Mouse (Mus musculus) frontal cortex, adult 2 months (tissue): ENCODE measurements around the gene Usp47. TPM values are rescaled to one million over a fixed set of nuclear protein-coding genes. Genes with fewer than 3 reads are reported as not detected.
A peak's percentile ranks its signal among the peaks of the same experiment; 100 is the strongest.

Experiments used
- DNase-seq, 2 experiments: peaks; one replicate each; pipeline ENCODE4 v3.0.0; 2022; ENCODE audit warnings: low spot score in 1 of 2; ENCODE audit errors: extremely low spot score in 1 of 2
- polyA plus RNA-seq: library from polyadenylated mRNA; depleted of rRNA; stranded (reverse); fragments of >200 nt; gene quantifications from 2 replicates; pipeline ENCODE4 v1.2.3, GENCODE M21; 2012; rRNA removed

Usp47 gene
- polyA plus RNA-seq, 1 experiment, result 40.0 TPM

DNA sequence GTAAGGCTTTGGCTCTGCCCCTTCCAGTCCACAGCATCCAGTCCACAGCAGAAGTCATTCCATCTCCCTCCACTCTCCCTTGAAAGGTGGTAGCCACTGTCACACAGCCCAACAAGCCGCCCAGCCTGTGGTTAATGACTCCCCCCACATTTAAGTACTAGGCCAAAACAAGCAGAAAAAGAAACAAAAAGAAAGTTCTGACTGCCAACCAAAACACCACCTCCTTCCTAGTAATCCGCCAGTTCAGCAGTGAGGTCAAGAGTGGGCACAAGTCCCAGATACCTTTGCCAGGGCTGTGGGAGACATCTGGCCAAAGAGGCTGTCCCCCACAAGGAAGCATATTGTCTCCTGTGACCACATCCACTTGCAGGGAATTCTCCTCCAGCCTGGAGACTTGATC, 124.7 kb downstream of the Usp47 start:
- DNase-seq, result no peak

DNA sequence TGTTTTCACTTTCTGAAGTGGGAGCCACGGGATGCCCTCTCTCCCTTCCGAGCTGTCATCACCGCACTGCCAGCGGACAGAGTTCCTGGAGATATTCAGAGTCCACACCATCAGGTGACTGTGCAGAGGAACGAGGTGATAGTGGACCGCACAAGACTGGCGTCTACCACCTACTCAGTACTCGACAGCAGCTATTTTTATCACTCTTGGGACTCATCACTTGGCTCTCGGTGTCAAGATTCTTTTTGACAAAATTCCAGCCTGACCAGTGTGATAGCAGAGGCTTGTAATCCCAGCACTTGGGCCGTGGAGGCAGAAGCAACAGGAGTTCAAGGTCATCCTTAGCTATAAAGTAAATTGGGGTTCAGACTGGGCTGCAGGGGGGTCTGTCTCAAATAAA, 125.8 kb downstream of the Usp47 start:
- no peak for DNase-seq

DNA sequence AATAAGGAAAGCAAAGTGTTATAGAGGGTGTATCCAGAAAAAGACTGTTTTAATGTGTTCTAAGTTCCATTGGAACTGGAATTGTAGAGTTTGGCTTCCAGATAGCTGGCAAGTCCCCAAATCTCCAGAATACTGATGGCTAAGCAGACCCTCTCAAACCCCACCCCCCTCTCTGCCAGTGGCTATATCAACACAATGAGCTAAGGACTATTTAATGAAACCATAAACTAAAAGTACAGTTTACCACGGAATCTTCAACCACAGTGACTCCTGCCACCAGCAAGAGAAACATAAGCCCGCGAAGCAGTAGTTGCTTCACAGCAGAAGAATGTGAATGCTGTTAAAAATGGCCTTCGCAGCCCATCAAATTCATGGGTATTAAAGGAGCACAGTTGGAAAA, 131.1 kb downstream of the Usp47 start:
- no peak for DNase-seq

DNA sequence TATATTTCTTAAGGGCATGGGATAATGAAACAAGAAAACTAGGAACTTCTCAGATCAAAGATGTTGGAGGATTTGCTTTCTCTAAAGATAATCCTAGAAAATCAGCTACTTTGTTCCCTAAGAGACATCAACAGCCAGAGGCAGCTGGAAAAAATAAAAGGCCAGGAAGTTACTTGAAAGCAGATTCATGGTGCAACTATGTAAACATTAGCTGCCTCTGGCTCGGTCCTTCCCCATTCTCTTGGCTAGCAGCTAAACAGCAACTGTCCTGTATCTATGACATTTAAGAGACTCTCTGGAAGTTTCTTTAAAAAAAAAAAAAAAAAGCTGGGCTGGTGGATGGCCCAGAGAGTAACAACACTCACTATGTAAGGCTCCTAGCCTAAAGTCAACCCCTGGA, 131.9 kb downstream of the Usp47 start:
- DNase-seq, result no peak

DNA sequence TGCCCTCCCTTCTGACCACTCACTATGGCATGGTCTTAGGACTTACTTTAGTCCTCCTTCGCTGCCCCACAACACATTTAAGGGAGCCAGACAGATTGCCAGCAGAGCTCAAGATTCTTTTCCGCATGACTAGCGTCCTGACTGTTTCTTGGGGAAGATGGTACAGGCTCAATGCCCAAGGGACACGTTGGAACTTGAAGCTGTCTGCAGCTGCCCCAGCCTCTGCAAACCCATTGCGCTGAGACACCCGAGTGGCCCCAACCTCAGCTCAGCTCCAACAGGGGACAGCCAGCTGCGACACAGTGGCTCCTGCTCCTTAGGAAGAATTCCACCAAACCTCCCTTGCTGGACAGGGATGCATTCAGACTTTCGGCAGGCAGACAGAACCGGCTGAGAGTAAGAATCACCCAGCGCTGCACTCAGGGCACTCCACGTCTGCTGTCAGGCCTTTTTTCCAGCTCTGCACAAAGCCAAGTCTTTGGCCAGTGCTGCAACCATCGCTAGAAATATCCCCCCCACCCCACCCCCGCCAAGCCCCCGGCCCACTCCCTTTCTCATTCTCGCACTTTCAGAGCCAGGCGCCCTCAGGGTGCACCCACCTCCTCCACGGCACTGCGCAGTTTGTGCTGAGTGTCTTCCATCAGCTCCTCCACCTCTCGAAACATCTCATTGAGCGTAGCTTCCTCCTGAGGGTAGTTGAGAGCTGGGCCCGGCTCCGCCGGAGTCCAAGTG, 134.4 kb downstream of the Usp47 start:
- DNase-seq, result no peak

DNA sequence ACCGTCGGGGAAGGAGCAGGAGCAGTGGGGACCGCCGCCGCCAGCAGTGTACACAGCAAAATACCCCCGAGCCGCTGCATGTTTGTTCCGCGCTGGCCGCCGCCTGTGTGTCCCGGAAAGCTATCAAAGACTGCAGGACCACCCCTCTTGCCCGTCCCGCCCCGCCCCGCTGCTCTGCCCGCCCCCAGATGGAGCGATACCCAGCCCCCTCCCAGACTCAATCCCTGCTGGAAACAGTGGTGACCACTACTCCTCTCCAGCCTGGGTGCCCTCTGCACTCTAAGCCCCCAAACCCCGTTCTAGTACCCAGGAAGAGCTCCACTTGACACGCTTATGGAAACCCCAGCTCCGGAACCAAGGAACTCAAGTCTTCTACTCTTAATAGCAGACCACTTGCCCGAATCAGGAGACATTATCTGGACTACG, 135.0 kb downstream of the Usp47 start:
- no peak for DNase-seq

DNA sequence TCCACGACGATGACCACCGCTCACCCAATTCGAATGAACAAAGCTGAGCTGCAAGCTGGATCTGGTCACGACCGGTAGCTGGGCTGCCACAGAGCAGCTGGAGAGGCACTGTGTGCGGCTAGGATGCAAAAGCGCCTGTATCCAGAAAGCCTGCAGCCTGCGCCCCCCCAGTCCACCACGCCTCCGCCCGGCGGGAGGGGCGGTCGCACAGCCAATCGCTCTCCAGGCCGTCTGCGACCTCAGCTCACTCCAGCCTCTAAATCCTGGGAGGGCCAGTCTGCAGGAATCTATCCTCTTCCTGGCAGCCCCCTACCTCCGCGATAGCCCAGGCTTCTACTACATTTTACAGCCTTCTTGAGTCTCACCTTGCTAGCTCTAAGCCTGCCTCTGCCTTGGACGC, 135.6 kb downstream of the Usp47 start, which contains the start of gene Dkk3:
TSS of gene Dkk3 (minus strand) at position 116 of the 400 bp plus-strand sequence.
- DNase-seq, result peak in 1 of 2 experiments; percentile 63

DNA sequence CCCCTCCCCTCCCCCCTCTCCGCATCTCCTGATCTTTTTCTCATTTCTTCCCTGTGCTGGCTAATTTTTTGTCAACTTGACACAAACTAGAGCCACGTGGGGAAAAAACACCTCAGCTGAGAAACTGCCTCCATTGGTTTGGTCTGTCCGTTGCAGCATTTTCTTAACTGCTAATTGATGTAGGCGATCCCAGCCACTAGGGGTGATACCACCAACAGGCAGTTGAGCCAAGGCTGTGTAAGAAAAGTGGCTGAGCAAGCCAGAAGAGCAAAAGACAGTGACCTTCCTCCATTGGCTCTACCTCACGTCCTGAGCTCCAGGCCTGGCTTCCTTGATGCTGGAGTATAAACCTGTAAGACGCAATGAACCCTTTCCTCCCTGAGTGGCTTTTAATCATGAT, 136.5 kb downstream of the Usp47 start:
- DNase-seq, result no peak

Other genes starting within 250 kb of the Usp47 start
- gene Galnt18, start 243.5 kb upstream of the Usp47 start, polyA plus RNA-seq, result 28.7 and 29.0 TPM in 2 replicates
- 95.3 and 106 TPM in 2 replicates for gene Dkk3, start 135.6 kb downstream of the Usp47 start, polyA plus RNA-seq
- 229 and 253 TPM in 2 replicates for gene Mical2, start 202.4 kb downstream of the Usp47 start, polyA plus RNA-seq